Mouse (Mus musculus): ENCODE measurements at regions not wholly inside any gene's neighbourhood (a gene's known extent, or its start where the extent isn't known, plus 50 kb on each side); places are given as distances from the start of the nearest gene placed in this dataset.

DNA sequence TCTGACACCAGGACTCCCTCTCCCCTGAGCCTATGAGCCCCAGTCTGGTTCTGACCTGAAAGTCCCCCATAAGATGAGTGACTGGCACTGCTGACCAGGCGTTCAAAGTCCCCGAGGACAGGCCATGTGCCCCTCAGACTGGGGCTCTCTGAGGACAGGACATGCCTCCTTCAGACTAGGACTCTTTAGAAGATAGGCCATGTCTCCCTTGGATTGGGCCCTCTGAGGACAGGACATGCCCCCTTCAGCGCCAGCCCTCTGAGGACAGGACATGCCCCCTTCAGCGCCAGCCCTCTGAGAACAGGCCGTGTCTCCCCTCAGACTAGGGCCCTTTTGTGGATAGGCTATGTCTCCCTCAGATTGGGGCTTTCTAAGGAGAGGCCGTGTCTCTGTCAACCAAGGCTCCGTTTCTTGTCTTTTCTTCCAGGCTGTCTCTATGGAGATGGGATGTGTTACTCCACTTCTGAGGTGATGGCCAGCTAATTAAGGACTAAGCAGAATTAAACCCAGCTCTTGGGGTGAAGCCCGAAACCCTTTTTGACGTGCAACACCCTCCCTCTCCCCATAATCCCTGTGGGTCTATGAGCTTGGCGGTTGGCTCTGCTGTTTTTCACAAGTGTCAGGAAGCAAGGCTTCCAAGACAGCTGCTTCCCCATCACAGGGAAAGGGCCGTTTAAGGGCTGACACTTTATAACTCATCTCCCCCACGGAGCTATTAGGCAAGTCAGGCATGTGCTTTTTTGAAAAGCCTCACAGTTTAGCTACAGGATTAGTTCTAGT is 135.8 kb downstream of the Vegfa start:
- intact Hi-C loops (cut with DNase I): no loop called here

DNA sequence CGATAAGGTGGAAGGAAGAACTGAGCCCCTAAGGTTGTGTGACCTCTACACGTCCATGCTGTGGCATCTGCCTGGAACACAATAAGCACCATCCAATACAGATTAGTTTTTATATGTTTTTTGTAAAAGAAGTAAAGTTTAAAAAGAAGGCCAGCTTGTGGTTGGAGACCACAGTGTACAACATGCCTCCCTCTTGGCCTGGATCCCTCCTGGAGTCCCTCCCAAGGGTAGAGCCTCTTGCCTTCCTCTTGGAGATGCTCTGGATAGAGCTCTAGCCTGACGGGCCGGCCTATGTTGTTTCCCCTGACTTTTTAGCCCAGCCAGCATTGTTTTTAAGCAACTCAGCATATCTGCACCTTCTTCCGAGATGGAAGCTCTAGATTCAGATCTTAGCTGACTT is 138.0 kb downstream of the Vegfa start:
- no peak for DNase-seq
- intact Hi-C loops (cut with DNase I): no loop called here

More for the DNA sequence above, 135.8 kb downstream of the Vegfa start:
- no peak for DNase-seq

DNA sequence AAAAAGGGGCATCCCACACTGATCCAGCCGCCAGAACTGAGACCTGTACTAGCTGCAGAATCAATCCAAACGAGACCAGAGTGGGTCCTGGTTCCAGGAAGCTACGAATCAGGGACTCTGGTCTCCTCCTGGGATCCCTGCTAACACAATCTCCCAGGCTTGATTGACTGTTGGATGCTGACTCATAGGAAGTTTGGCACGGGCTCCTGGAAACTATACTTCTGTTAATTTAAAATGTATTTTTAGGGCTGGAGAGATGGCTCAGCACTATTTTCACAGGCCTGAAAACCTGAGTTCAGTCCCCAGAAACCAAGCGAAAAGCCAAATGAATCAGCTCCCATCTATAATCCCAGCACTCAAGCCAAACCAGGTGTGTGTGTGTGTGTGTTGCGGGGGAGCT is 138.5 kb downstream of the Vegfa start:
- intact Hi-C loops (cut with DNase I): no loop called here
- DNase-seq: no peak

DNA sequence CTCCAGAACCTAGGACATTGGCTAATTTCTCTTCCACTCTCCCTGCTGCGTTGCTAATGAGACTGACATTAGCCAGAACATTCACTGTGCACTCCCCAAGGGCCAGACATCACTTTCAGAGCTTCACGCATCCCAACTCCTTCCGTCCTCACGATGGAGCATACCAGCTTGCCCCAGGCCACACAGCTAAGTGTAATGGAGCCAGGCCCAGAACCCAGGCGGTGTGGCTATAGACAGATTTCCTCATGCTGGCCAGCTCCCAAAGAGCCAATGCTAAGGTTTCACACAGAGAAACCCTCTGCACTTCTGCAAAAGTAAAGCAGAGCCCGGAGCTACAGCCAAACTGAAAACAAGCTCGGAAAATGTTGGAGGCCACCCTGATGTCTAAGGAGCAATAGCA is 139.1 kb downstream of the Vegfa start:
- DNase-seq: no peak
- intact Hi-C loops (cut with DNase I): no loop called here

- intact Hi-C loops (cut with DNase I): no loop called here
- DNase-seq: peak in 1 of 2 experiments; percentile 35
Measured at GRCm38 (mm10) chr17:45889451-45889850, 142.7 kb downstream of the Vegfa start.

DNA sequence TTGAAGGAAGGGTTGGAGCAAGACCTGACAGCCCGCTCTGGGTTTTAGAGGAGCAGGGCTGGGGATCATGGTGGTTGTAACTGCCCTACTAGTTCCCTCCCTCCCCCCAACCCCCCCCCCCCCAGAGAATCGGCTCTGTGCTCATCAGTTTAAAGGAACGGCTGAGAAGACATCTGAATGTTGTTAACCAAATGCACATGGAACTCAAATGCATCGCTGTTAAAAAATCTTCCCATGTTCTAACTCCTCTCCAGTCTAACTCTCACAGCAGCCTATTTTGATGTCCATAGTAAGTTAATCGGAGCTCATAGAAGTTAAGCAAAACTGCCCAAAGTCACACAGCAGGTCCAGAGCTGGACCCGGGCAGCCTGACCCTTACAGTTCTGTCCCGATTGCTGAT is 143.1 kb downstream of the Vegfa start:
- no peak for DNase-seq
- intact Hi-C loops (cut with DNase I): no loop called here

DNA sequence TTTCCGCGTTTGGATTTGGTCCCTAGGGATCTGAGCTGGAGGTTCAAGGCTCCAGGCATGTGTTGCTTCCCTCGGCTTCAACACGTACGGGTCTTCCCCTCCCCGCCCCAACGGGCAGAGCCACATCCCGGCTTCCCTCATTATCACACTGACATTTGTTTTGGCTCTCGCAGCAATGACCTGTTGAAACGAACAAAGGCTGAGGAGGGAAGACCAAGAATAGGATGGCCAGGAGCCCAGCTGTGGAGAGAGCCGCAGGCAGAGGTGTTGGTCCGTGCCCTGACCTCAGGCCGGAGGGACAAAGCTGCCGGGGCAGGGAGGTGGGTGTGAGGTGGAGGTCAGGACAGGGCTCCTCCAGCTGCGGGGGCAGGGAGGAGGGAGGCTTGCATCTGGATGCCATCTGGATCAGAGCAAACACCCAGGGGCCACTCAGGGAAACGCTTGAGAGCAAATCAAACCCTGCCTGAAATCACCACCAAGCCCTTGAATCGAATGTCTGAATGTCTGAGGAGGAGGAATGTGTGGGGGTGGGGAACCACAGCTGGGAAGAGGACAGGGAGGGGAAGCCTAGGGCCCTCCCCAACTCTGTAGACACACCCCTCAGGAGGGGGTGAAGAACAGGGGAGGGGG is 145.6 kb downstream of the Vegfa start:
- intact Hi-C loops (cut with DNase I): loop anchor here (2.0 kb wide), 2 partner anchors 16 to 74 kb away; no protein-coding TSS in a partner anchor
- DNase-seq: peak; percentile 52 to 70

GRCm38 (mm10) chr17:45885461-45886336 is 146.5 kb downstream of the Vegfa start:
- DNase-seq: peak in 1 of 2 experiments; percentile 63
- intact Hi-C loops (cut with DNase I): loop anchor here (1.0 to 2.0 kb wide), 4 partner anchors 17 to 142 kb away; no protein-coding TSS in a partner anchor

DNA sequence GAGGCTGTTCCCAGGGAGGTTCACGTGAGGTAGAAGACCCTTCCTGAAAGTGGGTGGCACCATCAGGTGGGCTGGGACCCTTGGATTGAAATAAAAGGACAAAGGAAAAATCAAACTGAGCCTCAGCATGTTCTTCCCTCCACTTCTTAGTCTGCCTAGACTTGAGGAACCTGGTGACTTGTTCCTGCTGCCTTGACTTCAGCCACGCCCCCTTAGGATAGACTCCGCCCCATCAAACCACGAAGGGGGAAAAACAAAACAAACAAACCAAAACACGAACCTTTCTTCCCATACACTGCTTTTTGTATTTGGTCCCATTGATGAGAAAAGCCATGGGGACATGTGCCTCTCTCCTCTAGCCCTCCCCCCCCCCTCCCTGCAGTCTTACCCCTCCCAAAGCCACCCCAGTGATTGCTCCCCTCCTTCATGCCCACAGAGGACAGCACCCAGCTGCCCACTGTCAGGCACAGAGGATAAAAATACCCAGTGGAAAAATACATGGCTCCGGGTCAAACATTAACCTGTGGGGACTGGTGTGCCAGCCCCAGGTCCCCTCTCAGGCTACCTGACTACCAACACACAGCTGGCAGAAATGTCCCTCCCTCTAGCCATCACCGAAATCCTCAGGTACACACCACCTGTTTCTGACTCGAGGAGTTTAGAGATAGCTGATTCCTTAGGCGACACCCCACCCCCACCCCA is 148.0 kb downstream of the Vegfa start:
- DNase-seq: no peak
- intact Hi-C loops (cut with DNase I): loop anchor here (2.0 kb wide), 1 partner anchor 29 kb away; no protein-coding TSS in a partner anchor

GRCm38 (mm10) chr17:45882682-45883081 is 149.0 kb upstream of the 1600014C23Rik start:
- no peak for DNase-seq
- intact Hi-C loops (cut with DNase I): no loop called here

DNA sequence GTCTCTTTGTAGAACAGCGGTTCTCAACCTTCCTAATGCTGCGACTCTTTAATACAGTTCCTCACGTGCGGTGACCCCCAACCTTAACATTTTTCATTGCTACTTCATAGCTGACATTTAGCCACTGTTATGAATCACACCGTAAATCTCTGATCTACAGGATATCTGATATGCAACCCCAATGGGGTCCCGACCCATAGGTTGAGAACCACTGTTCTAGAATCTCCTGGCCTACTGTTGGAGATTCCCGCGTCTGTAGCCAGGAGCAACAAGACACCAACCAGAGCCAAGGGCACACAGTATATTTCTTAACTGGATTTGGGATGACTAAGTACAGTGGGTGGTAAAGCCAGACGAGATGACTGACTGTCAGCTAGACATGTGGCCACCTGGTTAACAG is 147.6 kb upstream of the 1600014C23Rik start:
- intact Hi-C loops (cut with DNase I): no loop called here
- no peak for DNase-seq

GRCm38 (mm10) chr17:45880761-45881160 is 147.1 kb upstream of the 1600014C23Rik start:
- no peak for DNase-seq
- intact Hi-C loops (cut with DNase I): no loop called here

DNA sequence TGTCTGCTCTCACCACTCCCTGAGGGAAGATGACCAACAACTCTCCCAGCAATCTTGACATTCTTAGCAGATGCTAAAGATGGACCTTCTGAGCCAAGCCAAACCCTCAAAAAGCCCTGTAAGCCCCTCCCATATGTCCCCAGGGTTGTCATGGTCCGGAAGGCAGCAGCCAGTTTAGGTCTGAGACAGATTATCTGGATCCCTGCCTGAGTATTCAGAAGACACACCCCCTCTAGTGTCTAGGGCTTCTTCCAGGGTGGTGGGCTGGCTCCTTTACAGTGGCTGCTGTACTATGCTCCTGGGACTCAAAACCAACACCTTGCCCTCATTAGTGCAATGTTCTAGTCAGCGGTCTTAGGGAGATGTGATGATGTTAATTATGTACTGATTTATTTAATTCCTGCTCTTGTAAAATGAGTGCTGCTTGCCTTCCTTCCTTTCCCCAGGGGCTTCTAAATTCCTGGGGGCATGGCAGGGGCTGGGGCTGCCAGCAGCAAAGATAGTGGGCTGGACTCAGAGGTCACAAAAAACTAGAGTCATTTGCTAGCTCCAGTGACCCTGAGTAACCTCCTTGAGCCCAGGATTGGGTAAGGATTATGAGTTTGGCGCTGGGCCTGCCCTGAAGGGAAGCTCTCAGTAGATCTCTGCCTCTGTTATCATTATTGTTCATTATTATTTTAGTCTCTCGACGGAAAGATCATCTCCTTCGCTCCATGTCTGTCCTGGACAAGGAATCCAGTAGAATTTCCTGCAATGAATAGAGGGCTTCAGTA is 146.0 kb upstream of the 1600014C23Rik start:
- DNase-seq: peak in 1 of 2 experiments; percentile 15
- intact Hi-C loops (cut with DNase I): no loop called here

DNA sequence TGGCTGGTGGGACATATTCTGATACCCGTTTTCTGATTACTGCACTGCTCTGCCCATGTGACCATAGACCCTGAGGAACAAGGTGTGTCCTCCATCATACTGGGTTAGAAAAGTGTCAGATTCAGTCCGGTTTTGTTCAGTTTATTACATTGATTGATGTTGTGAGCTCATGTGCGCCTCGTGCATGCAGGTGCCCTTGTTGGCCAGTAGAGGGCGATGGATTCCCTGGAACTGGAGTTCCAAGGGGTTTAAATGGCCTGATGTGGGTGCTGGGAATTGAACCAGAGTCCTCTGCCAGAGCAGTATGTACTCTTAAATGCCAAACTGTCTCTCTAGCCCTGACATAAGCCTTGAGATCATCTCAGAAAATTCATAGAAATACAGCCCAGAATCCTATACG is 144.8 kb upstream of the 1600014C23Rik start:
- no peak for DNase-seq
- intact Hi-C loops (cut with DNase I): no loop called here

DNA sequence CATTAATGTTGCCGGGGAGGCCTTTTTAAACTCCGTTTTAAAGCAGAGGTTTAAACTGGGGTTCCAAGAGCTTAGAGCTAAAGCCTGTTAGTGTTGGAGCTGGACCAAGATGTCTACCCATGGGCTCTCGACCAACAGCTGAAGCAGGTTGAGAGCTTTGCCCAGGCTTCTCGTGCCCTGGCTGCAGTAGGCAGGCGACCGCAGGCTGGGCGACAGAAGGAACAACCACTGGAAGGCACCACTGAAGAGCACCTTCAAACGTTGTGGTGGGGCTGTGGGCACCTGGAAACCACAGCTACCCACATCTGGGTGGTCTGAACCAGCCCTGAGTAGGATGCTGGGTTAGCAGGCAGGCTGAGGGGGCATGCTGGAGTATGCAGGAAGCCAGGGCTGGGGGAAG is 141.7 kb upstream of the 1600014C23Rik start:
- DNase-seq: no peak
- intact Hi-C loops (cut with DNase I): no loop called here

- intact Hi-C loops (cut with DNase I): no loop called here
- DNase-seq: no peak
Measured at GRCm38 (mm10) chr17:45873996-45874395, 140.4 kb upstream of the 1600014C23Rik start.

GRCm38 (mm10) chr17:45873200-45873955 is 139.7 kb upstream of the 1600014C23Rik start:
- intact Hi-C loops (cut with DNase I): no loop called here
- DNase-seq: no peak

- intact Hi-C loops (cut with DNase I): no loop called here
- DNase-seq: no peak
Measured at GRCm38 (mm10) chr17:45871666-45872653, 138.3 kb upstream of the 1600014C23Rik start.
